Mouse (Mus musculus) E14TG2a.4 (cell line): ENCODE measurements around the gene Tmem52b.

ENCODE experiments used
- H3K27me3 ChIP-seq: 2 replicates; pipeline ENCODE4 v1.6.1; 2014; ENCODE audit warnings: low read length, control low read depth; ENCODE audit not compliant: insufficient read depth
- H3K36me3 ChIP-seq: 2 replicates; pipeline ENCODE4 v1.6.1; 2014; ENCODE audit warnings: low read length, control low read depth; ENCODE audit not compliant: insufficient read depth
- H3K4me1 ChIP-seq: replicated peaks from 2 replicates; pipeline ENCODE4 v1.6.1; 2014; ENCODE audit warnings: low read depth, low read length, control low read depth
- H3K4me3 ChIP-seq: replicated peaks from 2 replicates; pipeline ENCODE4 v1.5.1; 2014; ENCODE audit warnings: mild to moderate bottlenecking, low read length
- H3K9me3 ChIP-seq: 2 replicates; pipeline ENCODE4 v1.6.1; 2014; ENCODE audit warnings: low read length, control low read depth
- CTCF ChIP-seq: conservative IDR thresholded peaks from 2 replicates; pipeline ENCODE4 v1.5.1; 2014; ENCODE audit warnings: low read length
- NANOG ChIP-seq: IDR thresholded peaks from 2 replicates; pipeline ENCODE4 v1.6.1; 2014; ENCODE audit warnings: borderline replicate concordance, low read length, mixed read lengths
- POU5F1 ChIP-seq: IDR thresholded peaks from 2 replicates; pipeline ENCODE4 v1.6.1; 2014; ENCODE audit warnings: low read length, borderline replicate concordance

The Tmem52b gene

DNA sequence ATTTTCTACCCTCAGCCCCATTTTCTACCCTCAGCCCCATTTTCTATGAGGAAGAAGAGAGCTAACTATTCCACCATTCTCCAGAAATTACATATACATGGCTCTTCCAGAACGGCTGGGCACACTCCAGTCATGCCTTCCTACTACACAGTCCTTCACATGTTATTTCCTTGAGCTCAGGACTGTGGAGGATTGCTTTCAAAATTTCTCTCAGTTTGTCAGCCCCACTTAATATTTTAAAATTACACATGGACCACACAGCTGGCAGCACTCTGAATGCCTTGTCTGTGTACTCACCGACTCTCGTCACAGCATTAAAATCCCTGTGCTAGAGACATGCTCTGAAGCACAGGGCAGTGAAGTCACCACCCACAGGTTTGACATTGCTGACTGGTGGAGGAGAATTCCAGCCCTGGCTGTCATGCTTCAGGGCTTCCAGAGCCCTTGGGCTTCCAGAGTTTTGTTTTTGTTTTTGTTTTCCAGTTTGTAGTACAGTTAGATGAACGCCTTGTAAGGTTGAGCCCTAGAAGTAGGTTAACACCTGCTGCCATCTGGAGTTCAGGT is 22.4 kb downstream of the Tmem52b start:
- peaks cover 14% of the 10 kb centered on the region for H3K4me1 ChIP-seq
- H3K27me3 ChIP-seq: no peaks in the 10 kb centered on the region
- H3K36me3 ChIP-seq: peaks cover 36% of the 10 kb centered on the region
- no peak overlapping the region for H3K4me3 ChIP-seq
- no peak for TF ChIP-seq NANOG
- TF ChIP-seq CTCF: no peak
- no peaks in the 10 kb centered on the region for H3K9me3 ChIP-seq

- TF ChIP-seq CTCF: no peak
- no peak for TF ChIP-seq POU5F1
- no peak for TF ChIP-seq NANOG
- Histone ChIP-seq H3K4me3 (no peak overlapping the region), H3K36me3 (peaks cover 46% of the 10 kb centered on the region), H3K4me1 (peaks cover 14% of the 10 kb centered on the region), H3K9me3 (no peaks in the 10 kb centered on the region), H3K27me3 (no peaks in the 10 kb centered on the region)
Measured at GRCm38 (mm10) chr6:129535723-129536122, 23.4 kb downstream of the Tmem52b start.

- H3K27me3 ChIP-seq: no peaks in the 10 kb centered on the region
- H3K4me1 ChIP-seq: peaks cover 16% of the 10 kb centered on the region
- peaks cover 63% of the 10 kb centered on the region for H3K36me3 ChIP-seq
- no peak overlapping the region for H3K4me3 ChIP-seq
- H3K9me3 ChIP-seq: no peaks in the 10 kb centered on the region
- TF ChIP-seq CTCF: no peak
- no peak for TF ChIP-seq POU5F1
- TF ChIP-seq NANOG: no peak
Measured at GRCm38 (mm10) chr6:129538555-129538954, 26.2 kb downstream of the Tmem52b start.

- no peak for TF ChIP-seq POU5F1
- no peak for TF ChIP-seq NANOG
- TF ChIP-seq CTCF: no peak
- Histone ChIP-seq H3K9me3 (no peaks in the 10 kb centered on the region), H3K27me3 (no peaks in the 10 kb centered on the region), H3K4me1 (peaks cover 8% of the 10 kb centered on the region), H3K4me3 (no peak overlapping the region), H3K36me3 (peaks cover 54% of the 10 kb centered on the region)
Measured at GRCm38 (mm10) chr6:129541931-129542330, 29.6 kb downstream of the Tmem52b start.

DNA sequence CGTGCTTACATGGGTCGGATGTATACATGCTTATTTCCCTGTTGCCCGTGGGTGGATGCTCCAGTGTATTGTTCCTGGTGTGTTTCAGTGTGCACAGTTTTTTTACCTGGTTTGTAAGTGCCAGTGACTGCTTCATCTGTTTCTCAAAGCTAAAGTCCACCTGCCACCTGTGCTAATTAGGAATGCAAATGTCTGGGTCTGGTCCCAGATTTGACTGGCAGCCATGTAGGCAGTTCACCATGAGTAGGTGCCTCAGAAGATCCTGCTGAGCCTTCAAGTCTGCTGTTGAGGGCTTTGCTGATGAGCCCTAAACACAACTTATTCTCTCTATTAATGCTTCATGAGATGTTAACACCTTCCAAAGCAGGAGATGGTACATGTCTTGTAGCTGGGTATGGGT is 30.2 kb downstream of the Tmem52b start:
- H3K9me3 ChIP-seq: no peaks in the 10 kb centered on the region
- H3K36me3 ChIP-seq: peaks cover 49% of the 10 kb centered on the region
- no peak overlapping the region for H3K4me3 ChIP-seq
- no peak for TF ChIP-seq CTCF
- TF ChIP-seq NANOG: no peak
- TF ChIP-seq POU5F1: no peak
- H3K27me3 ChIP-seq: no peaks in the 10 kb centered on the region
- peaks cover 8% of the 10 kb centered on the region for H3K4me1 ChIP-seq

- H3K27me3 ChIP-seq: no peaks in the 10 kb centered on the region
- H3K4me3 ChIP-seq: no peak overlapping the region
- H3K4me1 ChIP-seq: peaks cover 8% of the 10 kb centered on the region
- H3K36me3 ChIP-seq: peaks cover 35% of the 10 kb centered on the region
- no peaks in the 10 kb centered on the region for H3K9me3 ChIP-seq
- peak; percentile 96 for TF ChIP-seq CTCF
- TF ChIP-seq NANOG: no peak
Measured at GRCm38 (mm10) chr6:129543709-129544606, 31.6 kb downstream of the Tmem52b start.

DNA sequence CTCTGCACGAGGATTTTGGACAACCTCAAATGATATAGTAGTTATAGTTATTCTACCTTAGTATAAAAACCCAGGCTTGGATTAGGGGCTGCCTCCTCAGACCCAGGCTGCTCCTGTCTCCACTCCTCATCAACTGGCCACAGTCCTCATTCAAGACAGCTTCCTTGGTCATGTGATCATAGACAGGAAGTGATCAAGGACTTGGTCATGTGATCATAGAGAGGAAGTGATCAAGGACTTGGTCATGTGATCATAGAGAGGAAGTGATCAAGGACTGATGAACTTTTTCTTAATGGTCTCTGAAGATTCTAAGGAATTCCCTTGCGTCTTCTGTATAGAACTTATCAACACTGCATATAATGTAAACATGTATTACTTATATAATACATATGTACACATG is 34.9 kb downstream of the Tmem52b start:
- TF ChIP-seq CTCF: no peak
- TF ChIP-seq NANOG: no peak
- no peak for TF ChIP-seq POU5F1
- Histone ChIP-seq H3K4me1 (no peaks in the 10 kb centered on the region), H3K4me3 (no peak overlapping the region), H3K36me3 (peaks cover 4% of the 10 kb centered on the region; the same call in 1 of the 2 replicates), H3K27me3 (no peaks in the 10 kb centered on the region), H3K9me3 (no peaks in the 10 kb centered on the region)

DNA sequence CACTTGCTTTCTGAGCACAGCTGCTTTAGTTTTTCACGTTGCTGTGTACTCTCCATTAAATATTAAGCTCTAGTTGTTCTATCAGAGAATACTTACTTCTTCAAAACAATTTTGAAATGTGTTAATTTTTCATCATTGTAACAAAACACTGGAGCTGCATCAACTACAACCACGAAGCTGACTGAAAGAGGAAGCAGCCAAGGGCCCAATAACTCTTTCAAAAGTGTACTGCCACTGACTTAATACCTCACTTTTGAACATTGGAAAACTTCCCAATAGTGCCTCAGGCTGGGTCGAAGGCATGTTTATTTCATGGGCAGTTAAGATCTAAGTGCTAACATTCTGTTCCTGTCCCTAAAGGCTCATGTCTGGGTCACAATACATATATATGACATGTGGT is 35.7 kb downstream of the Tmem52b start:
- no peaks in the 10 kb centered on the region for H3K36me3 ChIP-seq
- TF ChIP-seq CTCF: no peak
- no peak for TF ChIP-seq NANOG
- no peak for TF ChIP-seq POU5F1
- no peaks in the 10 kb centered on the region for H3K9me3 ChIP-seq
- no peaks in the 10 kb centered on the region for H3K27me3 ChIP-seq
- no peak overlapping the region for H3K4me3 ChIP-seq
- H3K4me1 ChIP-seq: no peaks in the 10 kb centered on the region
